Mouse (Mus musculus) olfactory bulb, adult 2 months (tissue): ENCODE data around the gene Scaf4. TPM values are rescaled to one million over a fixed set of nuclear protein-coding genes. Genes with fewer than 3 reads are reported as not detected.

Source experiments
- H3K27ac ChIP-seq: fragments of 200-500 bp; 2 replicates; pipeline ENCODE4 v1.5.1; 2012; ENCODE audit warnings: low read depth, low read length; ENCODE audit not compliant: insufficient read depth
- H3K4me1 ChIP-seq: fragments of 200-500 bp; 2 replicates; pipeline ENCODE4 v1.6.1; 2012; ENCODE audit warnings: low read length; ENCODE audit not compliant: control insufficient read depth, insufficient read depth
- H3K4me3 ChIP-seq: fragments of 200-500 bp; 2 replicates; pipeline ENCODE4 v1.5.1; 2012; ENCODE audit warnings: mild to moderate bottlenecking, low read depth, low read length, moderate library complexity; ENCODE audit not compliant: insufficient read depth
- CTCF ChIP-seq: fragments of 200-500 bp; IDR thresholded peaks from 2 replicates; pipeline ENCODE4 v1.5.1; 2012; ENCODE audit warnings: low read depth, mild to moderate bottlenecking, low read length, moderate library complexity; ENCODE audit not compliant: insufficient read depth
- POLR2A ChIP-seq: fragments of 200-500 bp; IDR thresholded peaks from 2 replicates; pipeline ENCODE4 v1.6.1; 2012; ENCODE audit warnings: mild to moderate bottlenecking, low read depth, low read length, moderate library complexity; ENCODE audit not compliant: insufficient read depth
- WGBS: fragments of 180-500 bp; shearing (Covaris S2); methylation state at CpG from one replicate; pipeline ENCODE4 v1.1.7; 2018; 5-methylcytosine and 5-hydroxymethylcytosine counted together
- polyA plus RNA-seq: library from polyadenylated mRNA; stranded (reverse); fragments of >200 nt; gene quantifications from 2 replicates; pipeline ENCODE4 v1.2.4, GENCODE M21; 2012; ENCODE audit warnings: low replicate concordance; ENCODE audit not compliant: missing spikeins, insufficient read depth, insufficient read length

Gene Scaf4
- polyA plus RNA-seq: not detected in 2 replicates

- TF ChIP-seq POLR2A: peak; percentile 52; the same call in 1 of the 2 replicates
- TF ChIP-seq CTCF: peak; percentile 58; the same call in 1 of the 2 replicates
- peak within 1 kb of the TSS; percentile 83 for H3K4me3 ChIP-seq
- peaks cover 7% of the 10 kb centered on the region for H3K4me1 ChIP-seq
- H3K27ac ChIP-seq: peak within 1 kb of the TSS; percentile 27; the same call in 1 of the 2 replicates
- WGBS: under 1% methylated on average over 120 of the region's 123 CpGs
Measured at GRCm38 (mm10) chr16:90283905-90284891, at the start of gene Scaf4. Scaf4 (minus strand) TSS chr16:90284503.

DNA sequence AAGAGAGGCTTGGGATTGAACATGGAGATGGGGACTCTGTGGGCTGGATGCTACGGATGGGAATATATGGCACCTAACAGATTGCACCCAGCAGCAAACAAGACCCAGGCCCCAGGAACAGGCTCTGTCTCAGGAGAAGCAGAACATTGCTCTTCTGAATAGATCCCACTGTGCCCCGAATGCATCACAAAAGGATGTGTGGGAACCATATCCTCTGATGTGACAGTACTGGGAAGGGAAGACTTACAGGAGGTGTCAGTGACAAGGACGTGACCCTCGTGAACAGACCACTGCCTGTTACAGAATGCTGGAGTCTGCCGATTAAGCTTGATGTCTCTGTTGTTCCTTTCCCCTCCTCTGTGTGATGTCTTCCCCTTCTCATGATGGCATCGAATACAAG is 48.2 kb upstream of the Scaf4 start:
- TF ChIP-seq POLR2A (no peak), CTCF (no peak)
- Histone ChIP-seq H3K27ac (no peak overlapping the region), H3K4me3 (no peak overlapping the region), H3K4me1 (no peaks in the 10 kb centered on the region; the same call in 1 of the 2 replicates)
- WGBS: 79% methylated on average over 6 of the region's 6 CpGs

DNA sequence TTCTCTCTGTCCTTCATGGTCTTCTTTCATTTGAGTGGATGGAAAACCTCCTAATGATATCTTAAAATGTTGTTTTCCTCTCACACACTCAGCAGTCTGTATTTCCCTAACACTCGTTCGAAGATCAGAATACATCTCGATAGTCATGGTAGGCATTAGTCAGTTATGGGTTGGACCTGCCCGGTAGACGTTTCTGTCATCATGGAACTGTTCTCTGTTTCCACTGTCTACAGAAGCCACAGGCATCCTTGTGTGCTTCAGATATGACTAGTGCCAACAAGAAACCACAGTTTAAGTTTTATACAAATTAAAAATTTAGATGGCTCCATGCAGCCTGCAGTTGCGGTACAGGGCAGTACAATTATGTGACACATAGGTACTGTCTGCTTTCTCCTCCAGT is 46.7 kb upstream of the Scaf4 start:
- H3K4me3 ChIP-seq: no peak overlapping the region

GRCm38 (mm10) chr16:90329511-90329910 is 45.2 kb upstream of the Scaf4 start:
- Histone ChIP-seq H3K4me3 (no peak overlapping the region), H3K27ac (no peak overlapping the region), H3K4me1 (no peaks in the 10 kb centered on the region; the same call in 1 of the 2 replicates)
- WGBS: 72% methylated on average over 8 of the region's 8 CpGs
- TF ChIP-seq POLR2A (no peak), CTCF (no peak)

More for the DNA sequence above, 46.7 kb upstream of the Scaf4 start:
- TF ChIP-seq CTCF (no peak), POLR2A (no peak)
- no peak overlapping the region for H3K27ac ChIP-seq
- WGBS: 94% methylated on average over 6 of the region's 6 CpGs
- no peaks in the 10 kb centered on the region; the same call in 1 of the 2 replicates for H3K4me1 ChIP-seq

DNA sequence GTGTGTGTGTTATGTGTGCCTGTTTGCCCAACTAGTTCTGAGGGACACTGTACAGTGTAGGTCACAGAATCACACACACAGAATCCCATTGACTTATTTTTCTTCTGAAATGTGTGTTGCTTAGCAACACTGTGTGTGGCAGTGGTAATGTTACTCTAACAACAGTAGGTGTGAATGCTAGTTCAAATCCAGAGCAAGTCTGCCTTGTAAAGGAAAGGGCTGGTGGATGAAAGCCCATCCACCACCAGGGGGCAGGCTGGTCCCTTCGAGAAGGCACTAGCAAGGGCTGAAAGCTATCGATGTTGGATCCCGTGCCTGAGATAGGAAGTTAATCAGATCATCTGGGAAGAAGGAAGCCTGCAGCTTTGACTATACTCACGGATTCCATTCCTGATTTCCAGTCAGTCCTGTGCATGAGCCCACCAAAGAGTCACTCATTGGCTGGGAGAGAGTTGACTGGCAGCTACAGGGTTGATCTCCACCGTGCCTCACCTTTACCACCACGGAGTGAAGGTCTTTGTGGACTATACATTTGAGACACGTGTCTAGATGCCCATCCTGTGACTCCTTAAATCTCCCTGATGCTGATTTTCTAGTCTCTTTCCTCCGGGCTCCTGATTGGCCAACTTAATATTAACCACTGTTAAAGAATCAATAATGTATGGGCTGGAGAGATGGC is 38.7 kb upstream of the Scaf4 start:
- WGBS: 31% methylated on average over 8 of the region's 8 CpGs
- TF ChIP-seq CTCF (peak; percentile 69), POLR2A (no peak)
- H3K4me1 ChIP-seq: peaks cover 3% of the 10 kb centered on the region; the same call in 1 of the 2 replicates
- H3K4me3 ChIP-seq: no peak overlapping the region
- H3K27ac ChIP-seq: no peak overlapping the region

GRCm38 (mm10) chr16:90319321-90319720 is 35.0 kb upstream of the Scaf4 start:
- 75% methylated on average over 7 of the region's 7 CpGs for WGBS
- no peak overlapping the region for H3K27ac ChIP-seq
- H3K4me1 ChIP-seq: peaks cover 3% of the 10 kb centered on the region; the same call in 1 of the 2 replicates
- H3K4me3 ChIP-seq: no peak overlapping the region
- TF ChIP-seq CTCF (no peak), POLR2A (no peak)

DNA sequence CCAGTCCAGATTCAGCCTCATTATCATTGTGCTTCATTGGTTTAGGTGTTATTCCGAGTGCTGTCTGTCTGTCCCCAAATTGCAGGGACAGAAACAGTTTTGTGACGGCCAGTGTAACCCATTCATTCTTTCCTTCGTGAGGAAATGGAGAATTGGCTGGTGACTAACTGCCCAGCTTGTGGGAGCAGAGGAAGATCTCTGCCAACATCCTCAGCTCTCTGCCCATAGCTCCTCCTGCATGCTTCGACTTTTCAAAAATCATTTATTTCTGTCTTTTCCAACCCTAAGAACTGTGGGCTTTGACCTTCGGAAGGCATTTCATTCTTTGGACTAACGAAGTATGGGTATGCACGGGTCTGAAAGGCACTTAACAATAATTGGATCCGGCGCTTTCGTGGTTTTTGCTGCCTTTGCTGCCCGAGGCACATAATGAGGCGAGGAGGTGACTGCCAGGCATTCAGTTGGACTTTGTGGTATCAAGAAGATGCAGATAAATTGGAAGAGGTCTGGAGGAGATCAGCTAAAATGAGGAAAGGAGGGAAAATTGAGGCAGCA is 34.1 kb upstream of the Scaf4 start:
- WGBS: 30% methylated on average over 12 of the region's 12 CpGs
- Histone ChIP-seq H3K27ac (no peak overlapping the region), H3K4me1 (peaks cover 3% of the 10 kb centered on the region; the same call in 1 of the 2 replicates), H3K4me3 (no peak overlapping the region)
- no peak for TF ChIP-seq CTCF
- TF ChIP-seq POLR2A: no peak

- Histone ChIP-seq H3K4me3 (no peak overlapping the region), H3K4me1 (no peaks in the 10 kb centered on the region), H3K27ac (no peak overlapping the region)
- WGBS: 70% methylated on average over 4 of the region's 4 CpGs
- no peak for TF ChIP-seq CTCF
Measured at GRCm38 (mm10) chr16:90317777-90318176, 33.5 kb upstream of the Scaf4 start.
